ENCODE assay signal across 8 mouse cellular contexts in the genomic region with DNA sequence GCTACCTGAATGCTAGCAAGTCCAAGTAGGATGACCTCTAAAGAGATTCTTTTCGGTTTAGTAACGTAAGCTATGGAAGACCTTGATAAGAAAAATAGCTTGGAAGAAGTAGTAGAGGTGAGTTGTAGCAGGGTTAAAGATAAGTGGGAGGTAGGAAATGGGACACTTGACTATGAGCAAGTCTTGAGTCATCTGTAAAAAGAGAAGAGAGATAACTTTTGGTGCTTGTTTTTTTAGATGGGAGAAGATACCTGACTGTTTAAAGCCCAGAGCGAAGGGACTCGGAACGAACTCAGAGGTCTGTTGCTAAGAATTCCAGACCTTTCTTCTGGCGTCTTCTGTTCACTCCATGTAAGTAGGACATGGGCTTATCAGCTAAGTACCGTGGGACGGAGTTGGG. TPM values are rescaled to one million over a fixed set of nuclear protein-coding genes. Genes with fewer than 3 reads are reported as not detected.
DNase-seq lines count a peak whose midpoint lies in the region; ATAC-seq and TF ChIP-seq lines count a peak whose summit lies in the region.

Fgd1 (plus strand) TSS at position 301 of the 400 bp plus-strand sequence.

- no peaks in the 10 kb centered on the region for H3K9me3 ChIP-seq in embryonic facial prominence, embryonic 12.5 days
- H3K9me3 ChIP-seq in intestine, embryonic 14.5 days (ENCODE audit: control insufficient read depth, low read length), result no peaks in the 10 kb centered on the region
- no peaks in the 10 kb centered on the region for H3K9me3 ChIP-seq in midbrain, embryonic 13.5 days

- H3K4me1 ChIP-seq in liver, adult 2 months (ENCODE audit: control insufficient read depth, insufficient read depth, low read length), result 0 out of 2 replicates have a peak, but pooled peaks cover 4% of the 10 kb centered on the region
- H3K4me1 ChIP-seq in embryonic facial prominence, embryonic 12.5 days, result peaks cover 15% of the 10 kb centered on the region; the same call in 1 of the 2 replicates
- H3K4me1 ChIP-seq in intestine, embryonic 14.5 days (replicated peaks; ENCODE audit: control insufficient read depth, insufficient read depth, low read length), result no peaks in the 10 kb centered on the region
- peaks cover 27% of the 10 kb centered on the region for H3K4me1 ChIP-seq in midbrain, embryonic 13.5 days (replicated peaks)

- no peak for TF ChIP-seq CTCF in liver, adult 2 months (IDR thresholded peaks at IDR 0.05; ENCODE audit: low read depth, low read length)

- peak within 1 kb of the TSS; percentile 63 for H3K4me2 ChIP-seq in embryonic facial prominence, embryonic 12.5 days (replicated peaks)
- peak within 1 kb of the TSS; percentile 55 for H3K4me2 ChIP-seq in intestine, embryonic 14.5 days (ENCODE audit: low read length)
- peak within 1 kb of the TSS; percentile 69 for H3K4me2 ChIP-seq in midbrain, embryonic 13.5 days (replicated peaks)

- no peaks in the 10 kb centered on the region for H3K27me3 ChIP-seq in liver, adult 2 months (ENCODE audit: control insufficient read depth, insufficient read depth, low read length)
- H3K27me3 ChIP-seq in embryonic facial prominence, embryonic 12.5 days, result no peaks in the 10 kb centered on the region
- H3K27me3 ChIP-seq in intestine, embryonic 14.5 days (replicated peaks; ENCODE audit: control insufficient read depth, insufficient read depth, low read length), result no peaks in the 10 kb centered on the region
- no peaks in the 10 kb centered on the region for H3K27me3 ChIP-seq in midbrain, embryonic 13.5 days

- H3K79me2 ChIP-seq in liver, adult 2 months (ENCODE audit: control insufficient read depth, insufficient read depth, low read length), result no peaks in the 10 kb centered on the region; the same call in 1 of the 2 replicates

- TF ChIP-seq POLR2A in liver, adult 2 months (IDR thresholded peaks at IDR 0.05; ENCODE audit: extremely low read depth, insufficient read depth, low read length), result no peak

- H3K27ac ChIP-seq in liver, adult 2 months (replicated peaks; ENCODE audit: insufficient read depth, low read depth, low read length), result no peak within 1 kb of the TSS; the same call in 1 of the 2 replicates
- H3K27ac ChIP-seq in embryonic facial prominence, embryonic 12.5 days, result peak within 1 kb of the TSS; percentile 94
- peak within 1 kb of the TSS; percentile 86 for H3K27ac ChIP-seq in intestine, embryonic 14.5 days (ENCODE audit: low read depth)
- peak within 1 kb of the TSS; percentile 93 for H3K27ac ChIP-seq in midbrain, embryonic 13.5 days

- peak within 1 kb of the TSS; percentile 89 for H3K9ac ChIP-seq in liver, adult 2 months (ENCODE audit: low read depth, low read length)
- peak within 1 kb of the TSS; percentile 87 for H3K9ac ChIP-seq in embryonic facial prominence, embryonic 12.5 days
- peak within 1 kb of the TSS; percentile 60 for H3K9ac ChIP-seq in intestine, embryonic 14.5 days (ENCODE audit: low read length)
- peak within 1 kb of the TSS; percentile 84 for H3K9ac ChIP-seq in midbrain, embryonic 13.5 days (replicated peaks)

- 95% methylated on average over 8 of the region's 8 CpGs for WGBS in liver, adult 2 months
- WGBS in embryonic facial prominence, embryonic 12.5 days, result 92% methylated on average over 8 of the region's 8 CpGs
- WGBS in intestine, embryonic 14.5 days, result 93% methylated on average over 8 of the region's 8 CpGs
- 97% methylated on average over 8 of the region's 8 CpGs for WGBS in midbrain, embryonic 13.5 days

- no peaks in the 10 kb centered on the region for H3K36me3 ChIP-seq in liver, adult 2 months (ENCODE audit: control insufficient read depth, insufficient read depth, low read length)
- H3K36me3 ChIP-seq in embryonic facial prominence, embryonic 12.5 days, result no peaks in the 10 kb centered on the region
- H3K36me3 ChIP-seq in intestine, embryonic 14.5 days (ENCODE audit: control insufficient read depth, insufficient read depth, low read length), result no peaks in the 10 kb centered on the region
- no peaks in the 10 kb centered on the region for H3K36me3 ChIP-seq in midbrain, embryonic 13.5 days

- no peak for DNase-seq in liver, adult 2 months (ENCODE audit: extremely low read depth, low read depth, low spot score)
- DNase-seq in liver, result no peak
- DNase-seq in intestine, embryonic 14.5 days (ENCODE audit: low spot score), result no peak
- no peak for DNase-seq in adipocyte (ENCODE audit: low spot score)
- no peak for DNase-seq in cerebellum, adult 18-20 months
- no peak for DNase-seq in cerebellum, adult 11 months

- peak within 1 kb of the TSS; percentile 82 for H3K4me3 ChIP-seq in liver, adult 2 months (ENCODE audit: insufficient read depth, low read depth, low read length)
- peak within 1 kb of the TSS; percentile 70 for H3K4me3 ChIP-seq in embryonic facial prominence, embryonic 12.5 days
- H3K4me3 ChIP-seq in intestine, embryonic 14.5 days (ENCODE audit: low read depth, low read length), result peak within 1 kb of the TSS; percentile 48
- peak within 1 kb of the TSS; percentile 69 for H3K4me3 ChIP-seq in midbrain, embryonic 13.5 days (replicated peaks)

- no peak for ATAC-seq in embryonic facial prominence, embryonic 12.5 days (ENCODE audit: insufficient number of reproducible peaks, insufficient read depth, low FRiP score, low TSS enrichment)
- no peak for ATAC-seq in intestine, embryonic 14.5 days (replicated peaks; ENCODE audit: low FRiP score, low TSS enrichment, low read depth)
- ATAC-seq in midbrain, embryonic 13.5 days, result no peak

RNA-seq across cellular contexts. Expression of gene Fgd1, which starts in this region (rescaled TPM):
- total RNA-seq in liver, adult 2 months (2014; rRNA removed), result 0.83 and 0.87 TPM in 2 replicates
- polyA plus RNA-seq in liver, adult 2 months (2012; rRNA removed), result 0.81 and 2.4 TPM in 2 replicates
- polyA plus RNA-seq in embryonic facial prominence, embryonic 12.5 days (2016; fragmentation: Nextera tagmentation; extraction: Ambion mirVana), result 18.9 and 20.1 TPM in 2 replicates
- 8.6 and 9.4 TPM in 2 replicates for polyA plus RNA-seq in intestine, embryonic 14.5 days (2014; fragmentation: Nextera tagmentation; extraction: Ambion mirVana)
- 11.6 and 13.0 TPM in 2 replicates for polyA plus RNA-seq in midbrain, embryonic 13.5 days (2015; fragmentation: Nextera tagmentation; extraction: Ambion mirVana)
